Mouse (Mus musculus): ENCODE data around the gene Lnpep. TPM values are rescaled to one million over a fixed set of nuclear protein-coding genes. Genes with fewer than 3 reads are reported as not detected.
A peak's percentile ranks its signal among the peaks of the same experiment; 100 is the strongest.
"Not testable (repeated sequence)": the region's sequence is repeated elsewhere in the genome, so short reads cannot be mapped to it uniquely, and the experiment has no call there.

Lnpep gene
- polyA plus RNA-seq, 1 experiment from 2014 or later, result 8.8 TPM

GRCm38 (mm10) chr17:17631985-17632384 is 7.1 kb upstream of the Lnpep start:
- DNase-seq (ENCODE audit: low spot score) (no peak), ATAC-seq (ENCODE audit: low read depth) (no peak)
- Histone ChIP-seq H3K36me3 (ENCODE audit: control insufficient read depth, insufficient read depth, low read length) (no peaks in the 10 kb centered on the region), H3K4me1 (ENCODE audit: control insufficient read depth, insufficient read depth, low read length) (0 out of 2 replicates have a peak, but pooled peaks cover 3% of the 10 kb centered on the region), H3K27me3 (replicated peaks; ENCODE audit: control insufficient read depth, insufficient read depth, low read length) (no peaks in the 10 kb centered on the region), H3K27ac (replicated peaks; ENCODE audit: low read depth, low read length) (no peak overlapping the region), H3K4me2 (ENCODE audit: low read depth, low read length) (no peak overlapping the region), H3K9me3 (ENCODE audit: control insufficient read depth, low read length) (no peaks in the 10 kb centered on the region), H3K9ac (ENCODE audit: low read depth, low read length) (no peak overlapping the region), H3K4me3 (ENCODE audit: low read depth, low read length) (no peak overlapping the region)

GRCm38 (mm10) chr17:17628237-17628879 is 3.5 kb upstream of the Lnpep start:
- H3K9me3 ChIP-seq (ENCODE audit: control insufficient read depth, low read length); H3K4me1 ChIP-seq (ENCODE audit: control insufficient read depth, insufficient read depth, low read length); H3K4me2 ChIP-seq (ENCODE audit: low read depth, low read length); DNase-seq (ENCODE audit: low spot score); H3K27ac ChIP-seq (replicated peaks; ENCODE audit: low read depth, low read length); H3K4me3 ChIP-seq (ENCODE audit: low read depth, low read length); ATAC-seq (ENCODE audit: low read depth); H3K36me3 ChIP-seq (ENCODE audit: control insufficient read depth, insufficient read depth, low read length); H3K27me3 ChIP-seq (replicated peaks; ENCODE audit: control insufficient read depth, insufficient read depth, low read length); H3K9ac ChIP-seq (ENCODE audit: low read depth, low read length): not testable (repeated sequence)
- 90% methylated on average over 7 of the region's 7 CpGs for WGBS

- H3K9me3 ChIP-seq (ENCODE audit: control insufficient read depth, low read length), result no peaks in the 10 kb centered on the region
- H3K27ac ChIP-seq (replicated peaks; ENCODE audit: low read depth, low read length), result no peak overlapping the region
- H3K36me3 ChIP-seq (ENCODE audit: control insufficient read depth, insufficient read depth, low read length), result no peaks in the 10 kb centered on the region
- 80% methylated on average over 2 of the region's 2 CpGs for WGBS
- peaks cover 13% of the 10 kb centered on the region for H3K4me1 ChIP-seq (ENCODE audit: control insufficient read depth, insufficient read depth, low read length)
- H3K4me3 ChIP-seq (ENCODE audit: low read depth, low read length), result no peak overlapping the region
- no peak overlapping the region for H3K4me2 ChIP-seq (ENCODE audit: low read depth, low read length)
- ATAC-seq (ENCODE audit: low read depth) (no peak), DNase-seq (ENCODE audit: low spot score) (no peak)
- H3K9ac ChIP-seq (ENCODE audit: low read depth, low read length), result no peak overlapping the region
- H3K27me3 ChIP-seq (replicated peaks; ENCODE audit: control insufficient read depth, insufficient read depth, low read length), result no peaks in the 10 kb centered on the region
Measured at GRCm38 (mm10) chr17:17627558-17627957, 2.7 kb upstream of the Lnpep start.

- Histone ChIP-seq H3K4me3 (ENCODE audit: low read depth, low read length) (peak overlapping the region; percentile 99), H3K27me3 (replicated peaks; ENCODE audit: control insufficient read depth, insufficient read depth, low read length) (no peaks in the 10 kb centered on the region), H3K4me1 (ENCODE audit: control insufficient read depth, insufficient read depth, low read length) (peaks cover 15% of the 10 kb centered on the region), H3K36me3 (ENCODE audit: control insufficient read depth, insufficient read depth, low read length) (no peaks in the 10 kb centered on the region), H3K9ac (ENCODE audit: low read depth, low read length) (peak overlapping the region; percentile 97), H3K4me2 (ENCODE audit: low read depth, low read length) (peak overlapping the region; percentile 76), H3K9me3 (ENCODE audit: control insufficient read depth, low read length) (no peaks in the 10 kb centered on the region), H3K27ac (replicated peaks; ENCODE audit: low read depth, low read length) (peak overlapping the region; percentile 100)
- WGBS, result 48% methylated on average over 7 of the region's 7 CpGs
- no peak for ATAC-seq (ENCODE audit: low read depth)
- DNase-seq (ENCODE audit: low spot score), result no peak
Measured at GRCm38 (mm10) chr17:17625887-17626679, 1.2 kb upstream of the Lnpep start.

- no peaks in the 10 kb centered on the region for H3K36me3 ChIP-seq (ENCODE audit: control insufficient read depth, insufficient read depth, low read length)
- DNase-seq (ENCODE audit: low spot score), result peak; percentile 99
- H3K27ac ChIP-seq (replicated peaks; ENCODE audit: low read depth, low read length), result peak overlapping the region; percentile 100
- 0% methylated on average over 33 of the region's 51 CpGs for WGBS
- ATAC-seq (ENCODE audit: low read depth), result peak; percentile 96
- H3K4me3 ChIP-seq (ENCODE audit: low read depth, low read length), result peak overlapping the region; percentile 99
- H3K9me3 ChIP-seq (ENCODE audit: control insufficient read depth, low read length), result no peaks in the 10 kb centered on the region
- peaks cover 15% of the 10 kb centered on the region for H3K4me1 ChIP-seq (ENCODE audit: control insufficient read depth, insufficient read depth, low read length)
- H3K4me2 ChIP-seq (ENCODE audit: low read depth, low read length), result peak overlapping the region; percentile 76
- no peaks in the 10 kb centered on the region for H3K27me3 ChIP-seq (replicated peaks; ENCODE audit: control insufficient read depth, insufficient read depth, low read length)
- peak overlapping the region; percentile 97 for H3K9ac ChIP-seq (ENCODE audit: low read depth, low read length)
Measured at GRCm38 (mm10) chr17:17624421-17624956, 361 bp downstream of the Lnpep start.

GRCm38 (mm10) chr17:17623890-17624420 is 895 bp downstream of the Lnpep start:
- H3K4me1 ChIP-seq (ENCODE audit: control insufficient read depth, insufficient read depth, low read length), result peaks cover 15% of the 10 kb centered on the region
- H3K4me3 ChIP-seq (ENCODE audit: low read depth, low read length), result peak overlapping the region; percentile 99
- 1% methylated on average over 23 of the region's 42 CpGs for WGBS
- no peak for ATAC-seq (ENCODE audit: low read depth)
- peak overlapping the region; percentile 97 for H3K9ac ChIP-seq (ENCODE audit: low read depth, low read length)
- H3K4me2 ChIP-seq (ENCODE audit: low read depth, low read length), result peak overlapping the region; percentile 76
- peak overlapping the region; percentile 100 for H3K27ac ChIP-seq (replicated peaks; ENCODE audit: low read depth, low read length)
- H3K36me3 ChIP-seq (ENCODE audit: control insufficient read depth, insufficient read depth, low read length), result no peaks in the 10 kb centered on the region
- no peaks in the 10 kb centered on the region for H3K9me3 ChIP-seq (ENCODE audit: control insufficient read depth, low read length)
- H3K27me3 ChIP-seq (replicated peaks; ENCODE audit: control insufficient read depth, insufficient read depth, low read length), result no peaks in the 10 kb centered on the region
- DNase-seq (ENCODE audit: low spot score), result peak; percentile 47

GRCm38 (mm10) chr17:17623221-17623889 is 1.5 kb downstream of the Lnpep start:
- H3K4me3 ChIP-seq (ENCODE audit: low read depth, low read length), result peak overlapping the region; percentile 99
- H3K36me3 ChIP-seq (ENCODE audit: control insufficient read depth, insufficient read depth, low read length), result no peaks in the 10 kb centered on the region
- ATAC-seq (ENCODE audit: low read depth), result no peak
- H3K4me2 ChIP-seq (ENCODE audit: low read depth, low read length), result peak overlapping the region; percentile 76
- peak overlapping the region; percentile 100; the same call in 1 of the 2 replicates for H3K27ac ChIP-seq (replicated peaks; ENCODE audit: low read depth, low read length)
- peak overlapping the region; percentile 97 for H3K9ac ChIP-seq (ENCODE audit: low read depth, low read length)
- no peaks in the 10 kb centered on the region for H3K27me3 ChIP-seq (replicated peaks; ENCODE audit: control insufficient read depth, insufficient read depth, low read length)
- no peaks in the 10 kb centered on the region for H3K9me3 ChIP-seq (ENCODE audit: control insufficient read depth, low read length)
- WGBS, result 8% methylated on average over 7 of the region's 7 CpGs
- H3K4me1 ChIP-seq (ENCODE audit: control insufficient read depth, insufficient read depth, low read length), result peaks cover 15% of the 10 kb centered on the region
- DNase-seq (ENCODE audit: low spot score), result no peak

GRCm38 (mm10) chr17:17622576-17622975 is 2.3 kb downstream of the Lnpep start:
- ATAC-seq (ENCODE audit: low read depth), result no peak
- no peak for DNase-seq (ENCODE audit: low spot score)
- Histone ChIP-seq H3K4me3 (ENCODE audit: low read depth, low read length) (peak overlapping the region; percentile 15; the same call in 1 of the 2 replicates), H3K36me3 (ENCODE audit: control insufficient read depth, insufficient read depth, low read length) (no peaks in the 10 kb centered on the region), H3K9ac (ENCODE audit: low read depth, low read length) (no peak overlapping the region), H3K9me3 (ENCODE audit: control insufficient read depth, low read length) (no peaks in the 10 kb centered on the region), H3K4me2 (ENCODE audit: low read depth, low read length) (peak overlapping the region; percentile 76), H3K27ac (replicated peaks; ENCODE audit: low read depth, low read length) (no peak overlapping the region), H3K27me3 (replicated peaks; ENCODE audit: control insufficient read depth, insufficient read depth, low read length) (no peaks in the 10 kb centered on the region), H3K4me1 (ENCODE audit: control insufficient read depth, insufficient read depth, low read length) (peaks cover 15% of the 10 kb centered on the region)
- 92% methylated on average over 1 of the region's 1 CpGs for WGBS

Measured in embryonic facial prominence, embryonic 14.5 days (tissue).